In genomic region chr5:134258395-134258794, GRCm38 (mm10) we compare ENCODE assay signal across 24 mouse cellular contexts. TPM values are rescaled to one million over a fixed set of nuclear protein-coding genes. Genes with fewer than 3 reads are reported as not detected.
DNase-seq lines count a peak whose midpoint lies in the region; ATAC-seq and TF ChIP-seq lines count a peak whose summit lies in the region.
"Had no signal": no experiment of that assay in that cellular context is flagged by ENCODE, and none has a peak within 500 bp of the region (broad histone marks: within the 10 kb centered on the region; RNA-seq: fewer than 3 reads in every experiment).

No protein-coding gene starts in this region.

- DNase-seq in lung, postnatal 0 days (ENCODE audit: low spot score): peak; percentile 24
- DNase-seq in lung, postnatal 10 days: no peak
- DNase-seq in urinary bladder, postnatal 10 days (ENCODE audit: low spot score): no peak
- DNase-seq in cerebellum, postnatal 25 days: no peak
- DNase-seq in B cell, adult 2 months: no peak
- DNase-seq: cerebellum, adult 11 months; cerebellum, postnatal 10 days; embryo, embryonic 11 days; heart, postnatal 36 days; kidney, adult 11 months; kidney, postnatal 10 days; layer of hippocampus, postnatal 36 days; left cerebral cortex, postnatal 4 days; liver; lung, postnatal 36 days; right cerebral cortex, adult 18-20 months; thymus, postnatal 14 days had no signal

- peak; percentile 25 for ATAC-seq in lung, postnatal 0 days
- ATAC-seq: forebrain, embryonic 15.5 days had no signal

- TF ChIP-seq CTCF in lung, postnatal 0 days (IDR thresholded peaks at IDR 0.05): no peak
- no peak for TF ChIP-seq CTCF in bone marrow macrophage, adult 2 months (IDR thresholded peaks at IDR 0.05; ENCODE audit: low read depth, low read length)

- no peaks in the 10 kb centered on the region for H3K79me2 ChIP-seq in macrophage (ENCODE audit: inconsistent target)

- H3K9ac ChIP-seq in lung, postnatal 0 days (replicated peaks; ENCODE audit: low read depth): no peak overlapping the region
- H3K9ac ChIP-seq: forebrain, embryonic 15.5 days; heart, embryonic 13.5 days; hindbrain, embryonic 15.5 days; midbrain, embryonic 12.5 days; neural tube, embryonic 12.5 days had no signal

- no peak for TF ChIP-seq EP300 in lung, postnatal 0 days (IDR thresholded peaks at IDR 0.05)

- peak overlapping the region; percentile 55 for H3K27ac ChIP-seq in lung, postnatal 0 days (ENCODE audit: low read length)
- peak overlapping the region; percentile 51 for H3K27ac ChIP-seq in bone marrow macrophage, adult 2 months (ENCODE audit: insufficient read depth, low read depth, low read length)
- peak overlapping the region; percentile 34; the same call in 1 of the 2 replicates for H3K27ac ChIP-seq in macrophage
- H3K27ac ChIP-seq: forebrain, embryonic 15.5 days; heart, embryonic 13.5 days; hindbrain, embryonic 15.5 days; midbrain, embryonic 12.5 days; neural tube, embryonic 12.5 days had no signal

- no peak overlapping the region for H3K4me2 ChIP-seq in lung, postnatal 0 days (replicated peaks; ENCODE audit: low read depth, low read length)
- H3K4me2 ChIP-seq: forebrain, embryonic 15.5 days; heart, embryonic 13.5 days; hindbrain, embryonic 15.5 days; midbrain, embryonic 12.5 days; neural tube, embryonic 12.5 days had no signal

- peaks cover 3% of the 10 kb centered on the region; the same call in 1 of the 2 replicates for H3K4me1 ChIP-seq in lung, postnatal 0 days (ENCODE audit: insufficient read depth, low read depth, low read length)
- peaks cover 19% of the 10 kb centered on the region for H3K4me1 ChIP-seq in bone marrow macrophage, adult 2 months (ENCODE audit: control insufficient read depth, insufficient read depth, low read length)
- H3K4me1 ChIP-seq: forebrain, embryonic 15.5 days; heart, embryonic 13.5 days; hindbrain, embryonic 15.5 days; midbrain, embryonic 12.5 days; neural tube, embryonic 12.5 days had no signal

- no peak overlapping the region for H3K4me3 ChIP-seq in lung, postnatal 0 days (ENCODE audit: low read depth, low read length)
- H3K4me3 ChIP-seq in bone marrow macrophage, adult 2 months (ENCODE audit: insufficient read depth, low read length): no peak overlapping the region
- H3K4me3 ChIP-seq in macrophage (ENCODE audit: inconsistent target): no peak overlapping the region
- H3K4me3 ChIP-seq: forebrain, embryonic 15.5 days; heart, embryonic 13.5 days; hindbrain, embryonic 15.5 days; midbrain, embryonic 12.5 days; neural tube, embryonic 12.5 days had no signal

- H3K36me3 ChIP-seq in lung, postnatal 0 days (ENCODE audit: insufficient read depth, low read length): peaks cover 63% of the 10 kb centered on the region
- H3K36me3 ChIP-seq in macrophage (ENCODE audit: inconsistent target): peaks cover 56% of the 10 kb centered on the region

- no peaks in the 10 kb centered on the region for H3K9me3 ChIP-seq in lung, postnatal 0 days (ENCODE audit: low read length)
- H3K9me3 ChIP-seq: forebrain, embryonic 15.5 days; heart, embryonic 13.5 days; hindbrain, embryonic 15.5 days; midbrain, embryonic 12.5 days; neural tube, embryonic 12.5 days had no signal

- no peak for TF ChIP-seq POLR2A in bone marrow macrophage, adult 2 months (IDR thresholded peaks at IDR 0.05; ENCODE audit: borderline replicate concordance, low read depth, low read length)

- no peaks in the 10 kb centered on the region for H3K27me3 ChIP-seq in lung, postnatal 0 days (replicated peaks; ENCODE audit: insufficient read depth, low read length)
- H3K27me3 ChIP-seq: forebrain, embryonic 15.5 days; heart, embryonic 13.5 days; hindbrain, embryonic 15.5 days; midbrain, embryonic 12.5 days; neural tube, embryonic 12.5 days had no signal

- WGBS in lung, postnatal 0 days: 46% methylated on average over 4 of the region's 4 CpGs
- 2% methylated on average over 4 of the region's 4 CpGs for WGBS in macrophage (ENCODE audit: missing documents)

RNA-seq across cellular contexts. Expression of gene Ncf1, which starts 29.0 kb away (rescaled TPM):
- 19.6 and 19.8 TPM in 2 replicates for polyA plus RNA-seq in lung, postnatal 0 days (2015; fragmentation: Nextera tagmentation; extraction: Ambion mirVana)
- polyA plus RNA-seq in bone marrow macrophage, adult 2 months (2012; ENCODE audit: insufficient read depth, insufficient read length, missing spikeins): 373 and 392 TPM in 2 replicates
- total RNA-seq in macrophage (2018; cell fraction: chromatin; rRNA removed): 1,000 to 10,000 TPM in 10 of 26 experiments, 100 to 1,000 TPM in 16; 205 to 1,849 (median 728) TPM
- 100 to 1,000 TPM; 217 to 634 (median 404) TPM for total RNA-seq in macrophage (2018; cell fraction: cytosol; rRNA removed)
- total RNA-seq in macrophage (2018; cell fraction: nucleus; rRNA removed): 1,000 to 10,000 TPM in 6 of 26 experiments, 100 to 1,000 TPM in 20; 220 to 1,391 (median 770) TPM
- polyA plus RNA-seq in macrophage (2018): 181 to 249 TPM (median 202 TPM) in 3 replicates

RNA-seq across cellular contexts. Expression of gene Gtf2i, which starts 56.2 kb away (rescaled TPM):
- 84.9 and 110 TPM in 2 replicates for polyA plus RNA-seq in lung, postnatal 0 days (2015; fragmentation: Nextera tagmentation; extraction: Ambion mirVana)
- polyA plus RNA-seq in bone marrow macrophage, adult 2 months (2012; ENCODE audit: insufficient read depth, insufficient read length, missing spikeins): 64.3 and 67.3 TPM in 2 replicates
- total RNA-seq in macrophage (2018; cell fraction: chromatin; rRNA removed): 100 to 1,000 TPM in 16 of 26 experiments, 10 to 100 TPM in 10; 11.2 to 249 (median 123) TPM
- total RNA-seq in macrophage (2018; cell fraction: cytosol; rRNA removed): 100 to 1,000 TPM in 8 of 26 experiments, 10 to 100 TPM in 18; 56.3 to 125 (median 90.3) TPM
- total RNA-seq in macrophage (2018; cell fraction: nucleus; rRNA removed): 100 to 1,000 TPM in 7 of 26 experiments, 10 to 100 TPM in 19; 21.8 to 141 (median 69.2) TPM
- 75.2 to 106 TPM (median 87.7 TPM) in 3 replicates for polyA plus RNA-seq in macrophage (2018)
